Mouse (Mus musculus): ENCODE data around the gene Ppcs. TPM values are rescaled to one million over a fixed set of nuclear protein-coding genes. Genes with fewer than 3 reads are reported as not detected.
A peak's percentile ranks its signal among the peaks of the same experiment; 100 is the strongest.

Gene Ppcs
- polyA plus RNA-seq, 1 experiment from 2014 or later, result 24.5 TPM

DNA sequence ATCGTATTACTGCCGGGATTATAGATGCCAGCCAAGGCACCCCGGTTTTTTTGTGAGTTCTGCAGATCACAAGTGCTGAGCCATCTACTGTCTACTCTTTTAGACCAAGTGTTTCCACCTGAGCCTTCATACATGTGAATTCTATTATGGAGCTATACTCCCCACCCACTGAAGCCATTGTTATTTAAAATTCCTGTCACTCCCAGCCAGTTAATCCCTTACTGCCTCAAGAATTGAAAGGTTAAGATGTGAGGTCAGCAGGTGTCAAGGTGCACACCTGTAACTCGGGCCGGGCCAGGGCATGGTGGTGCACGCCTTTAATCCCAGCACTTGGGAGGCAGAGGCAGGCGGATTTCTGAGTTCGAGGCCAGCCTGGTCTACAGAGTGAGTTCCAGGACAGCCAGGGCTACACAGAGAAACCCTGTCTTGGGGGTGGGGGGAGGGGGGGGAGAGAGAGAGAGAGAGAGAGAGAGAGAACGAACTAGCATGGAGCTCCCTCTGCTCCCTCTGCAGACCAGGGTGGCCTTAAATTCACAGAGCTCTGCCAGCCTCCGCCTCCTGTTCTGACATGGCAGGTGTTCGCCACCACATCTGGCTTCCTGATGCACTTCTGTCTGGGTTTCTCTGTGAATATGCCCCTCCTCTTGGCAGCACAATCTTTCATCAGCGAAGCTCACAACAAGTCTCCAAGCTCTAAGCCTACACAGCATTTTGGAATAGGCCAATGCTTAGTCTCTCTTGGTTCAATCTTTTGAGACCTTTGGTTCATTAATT is 10.2 kb downstream of the Ppcs start:
- DNase-seq, result no peak
- H3K9ac ChIP-seq (replicated peaks; ENCODE audit: low read length), result no peak overlapping the region
- WGBS, result 80% methylated on average over 12 of the region's 12 CpGs
- no peaks in the 10 kb centered on the region for H3K9me3 ChIP-seq (ENCODE audit: control insufficient read depth, low read length)
- 0 out of 2 replicates have a peak, but pooled peaks cover 5% of the 10 kb centered on the region for H3K27me3 ChIP-seq (ENCODE audit: control insufficient read depth, insufficient read depth, low read length)
- no peak for ATAC-seq (ENCODE audit: low FRiP score, low TSS enrichment)
- no peak overlapping the region for H3K4me3 ChIP-seq (replicated peaks; ENCODE audit: low read depth, low read length)
- no peaks in the 10 kb centered on the region for H3K4me1 ChIP-seq (ENCODE audit: control insufficient read depth, insufficient read depth, low read length)
- no peaks in the 10 kb centered on the region for H3K36me3 ChIP-seq (ENCODE audit: control insufficient read depth, insufficient read depth, low read length)
- H3K4me2 ChIP-seq (ENCODE audit: low read length), result no peak overlapping the region
- H3K27ac ChIP-seq (replicated peaks; ENCODE audit: low read depth, low read length), result no peak overlapping the region

DNA sequence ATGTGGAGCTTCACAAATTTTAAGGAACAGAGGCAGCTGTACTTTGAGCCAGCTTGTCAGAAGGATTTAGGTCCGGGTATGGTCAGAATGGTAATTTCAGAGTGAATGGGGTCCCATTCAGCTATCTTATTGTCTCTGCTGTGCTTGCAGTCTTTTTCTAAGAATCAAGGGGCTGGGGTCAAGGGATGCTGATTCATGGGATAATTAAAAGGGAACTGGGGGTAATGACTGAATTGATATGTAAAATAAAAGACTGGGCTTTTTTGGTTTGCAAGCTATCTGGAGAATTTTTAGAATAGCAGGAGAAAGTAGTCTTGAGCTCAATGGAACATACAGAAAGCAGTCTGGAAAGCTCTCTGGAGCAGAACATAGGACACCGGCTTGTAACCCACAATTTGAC is 18.8 kb downstream of the Ppcs start:
- H3K4me3 ChIP-seq (replicated peaks; ENCODE audit: low read depth, low read length), result no peak overlapping the region
- ATAC-seq (ENCODE audit: low FRiP score, low TSS enrichment), result no peak
- 81% methylated on average over 2 of the region's 2 CpGs for WGBS

DNA sequence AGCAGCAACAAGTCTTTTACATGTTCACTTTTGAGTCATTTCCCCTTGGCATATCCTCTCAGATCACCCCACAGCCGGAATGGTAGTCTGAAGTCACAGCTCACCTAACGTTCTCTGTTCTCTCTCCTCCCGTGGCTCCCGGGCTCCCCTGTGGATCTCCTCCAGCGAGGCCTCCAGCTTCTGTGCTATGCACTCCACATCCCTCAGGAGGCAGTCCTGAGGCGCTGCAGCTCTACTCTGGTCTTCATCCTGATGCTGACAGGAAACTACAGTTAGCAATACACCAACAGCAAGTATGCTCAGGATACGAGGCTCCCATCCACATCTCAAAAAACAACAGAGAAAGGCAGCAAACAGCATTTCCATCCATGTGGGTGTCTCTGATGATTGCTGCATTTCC is 21.3 kb downstream of the Ppcs start:
- no peak overlapping the region for H3K4me3 ChIP-seq (replicated peaks; ENCODE audit: low read depth, low read length)
- ATAC-seq (ENCODE audit: low FRiP score, low TSS enrichment), result no peak
- no peak overlapping the region for H3K4me2 ChIP-seq (ENCODE audit: low read length)
- H3K36me3 ChIP-seq (ENCODE audit: control insufficient read depth, insufficient read depth, low read length), result peaks cover 28% of the 10 kb centered on the region
- no peaks in the 10 kb centered on the region for H3K27me3 ChIP-seq (ENCODE audit: control insufficient read depth, insufficient read depth, low read length)
- H3K9ac ChIP-seq (replicated peaks; ENCODE audit: low read length), result no peak overlapping the region
- H3K9me3 ChIP-seq (ENCODE audit: control insufficient read depth, low read length), result peaks cover 18% of the 10 kb centered on the region
- 60% methylated on average over 7 of the region's 7 CpGs for WGBS
- H3K4me1 ChIP-seq (ENCODE audit: control insufficient read depth, insufficient read depth, low read length), result no peaks in the 10 kb centered on the region
- DNase-seq, result no peak
- H3K27ac ChIP-seq (replicated peaks; ENCODE audit: low read depth, low read length), result no peak overlapping the region

More for the DNA sequence above, 18.8 kb downstream of the Ppcs start:
- no peak for DNase-seq
- Histone ChIP-seq H3K27ac (replicated peaks; ENCODE audit: low read depth, low read length) (no peak overlapping the region), H3K36me3 (ENCODE audit: control insufficient read depth, insufficient read depth, low read length) (peaks cover 26% of the 10 kb centered on the region), H3K9me3 (ENCODE audit: control insufficient read depth, low read length) (peaks cover 18% of the 10 kb centered on the region), H3K4me1 (ENCODE audit: control insufficient read depth, insufficient read depth, low read length) (no peaks in the 10 kb centered on the region), H3K4me2 (ENCODE audit: low read length) (no peak overlapping the region), H3K9ac (replicated peaks; ENCODE audit: low read length) (no peak overlapping the region), H3K27me3 (ENCODE audit: control insufficient read depth, insufficient read depth, low read length) (no peaks in the 10 kb centered on the region)

DNA sequence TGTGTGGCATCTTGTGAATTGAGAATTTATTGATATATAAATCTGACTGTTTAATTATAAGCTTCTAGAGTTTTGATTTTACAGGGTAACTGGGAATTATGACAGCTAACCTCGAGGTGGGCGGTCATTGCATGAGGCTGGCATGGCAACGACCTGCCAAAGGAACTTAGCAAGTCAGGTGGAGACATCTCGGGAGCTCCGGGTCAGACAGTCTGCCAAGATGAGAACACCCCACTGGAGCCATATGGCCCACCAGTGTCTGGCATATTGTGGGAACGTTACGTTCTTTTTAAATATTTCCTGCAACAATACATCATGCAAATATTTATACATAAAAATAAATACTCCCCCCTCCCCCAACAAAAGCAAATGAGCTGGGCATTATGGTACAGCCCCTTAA is 23.5 kb downstream of the Ppcs start:
- Histone ChIP-seq H3K4me1 (ENCODE audit: control insufficient read depth, insufficient read depth, low read length) (no peaks in the 10 kb centered on the region), H3K27me3 (ENCODE audit: control insufficient read depth, insufficient read depth, low read length) (no peaks in the 10 kb centered on the region), H3K9ac (replicated peaks; ENCODE audit: low read length) (no peak overlapping the region), H3K4me2 (ENCODE audit: low read length) (no peak overlapping the region), H3K9me3 (ENCODE audit: control insufficient read depth, low read length) (peaks cover 17% of the 10 kb centered on the region), H3K36me3 (ENCODE audit: control insufficient read depth, insufficient read depth, low read length) (peaks cover 25% of the 10 kb centered on the region), H3K27ac (replicated peaks; ENCODE audit: low read depth, low read length) (no peak overlapping the region), H3K4me3 (replicated peaks; ENCODE audit: low read depth, low read length) (no peak overlapping the region)
- WGBS, result 88% methylated on average over 7 of the region's 7 CpGs
- ATAC-seq (ENCODE audit: low FRiP score, low TSS enrichment), result no peak
- no peak for DNase-seq

DNA sequence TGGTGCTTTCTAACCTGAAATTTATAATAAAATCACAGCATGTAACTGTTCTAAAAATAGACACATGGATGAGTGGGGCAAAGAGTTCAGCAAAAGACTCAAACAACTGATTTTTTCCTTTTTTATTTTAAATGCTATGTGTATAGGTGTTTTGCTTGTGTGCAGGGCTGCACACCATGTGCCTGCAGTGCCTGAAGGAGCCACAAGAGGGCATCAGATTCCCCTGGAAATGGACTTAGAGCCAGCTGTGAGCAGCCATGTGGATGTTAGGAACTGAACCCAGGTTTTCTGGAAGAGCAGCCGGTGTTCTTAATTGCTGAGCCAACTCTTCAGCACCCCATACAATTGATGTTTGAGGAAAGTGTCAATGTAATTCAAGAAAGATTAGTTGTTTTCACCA is 31.9 kb downstream of the Ppcs start:
- H3K9ac ChIP-seq (replicated peaks; ENCODE audit: low read length), result no peak overlapping the region
- no peak for ATAC-seq (ENCODE audit: low FRiP score, low TSS enrichment)
- 88% methylated on average over 1 of the region's 1 CpGs for WGBS

DNA sequence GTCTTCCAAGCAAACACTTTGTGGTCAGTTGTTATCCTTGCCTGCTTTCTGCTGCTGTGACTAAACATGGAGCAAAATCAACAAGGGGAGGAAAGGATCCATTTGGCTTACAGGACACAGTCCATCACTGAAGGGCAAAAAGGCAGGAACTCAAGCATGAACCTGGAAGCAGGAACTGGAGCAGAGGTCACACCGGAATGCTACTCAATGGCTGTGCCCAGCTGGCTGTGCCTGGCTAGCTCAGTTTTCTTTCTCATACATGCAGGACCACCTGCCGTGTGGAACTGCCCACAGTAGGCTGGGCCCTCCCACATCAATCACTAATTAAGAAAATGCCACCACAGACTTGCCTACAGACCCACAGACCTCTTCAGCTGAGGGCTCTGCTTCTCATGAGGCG is 33.0 kb downstream of the Ppcs start:
- Histone ChIP-seq H3K4me2 (ENCODE audit: low read length) (no peak overlapping the region), H3K9ac (replicated peaks; ENCODE audit: low read length) (no peak overlapping the region), H3K9me3 (ENCODE audit: control insufficient read depth, low read length) (no peaks in the 10 kb centered on the region), H3K4me1 (ENCODE audit: control insufficient read depth, insufficient read depth, low read length) (no peaks in the 10 kb centered on the region), H3K27ac (replicated peaks; ENCODE audit: low read depth, low read length) (no peak overlapping the region), H3K27me3 (ENCODE audit: control insufficient read depth, insufficient read depth, low read length) (no peaks in the 10 kb centered on the region), H3K4me3 (replicated peaks; ENCODE audit: low read depth, low read length) (no peak overlapping the region), H3K36me3 (ENCODE audit: control insufficient read depth, insufficient read depth, low read length) (peaks cover 17% of the 10 kb centered on the region; the same call in 1 of the 2 replicates)
- ATAC-seq (ENCODE audit: low FRiP score, low TSS enrichment), result no peak
- no peak for DNase-seq
- 47% methylated on average over 3 of the region's 3 CpGs for WGBS

More for the DNA sequence above, 31.9 kb downstream of the Ppcs start:
- Histone ChIP-seq H3K36me3 (ENCODE audit: control insufficient read depth, insufficient read depth, low read length) (peaks cover 17% of the 10 kb centered on the region; the same call in 1 of the 2 replicates), H3K4me3 (replicated peaks; ENCODE audit: low read depth, low read length) (no peak overlapping the region), H3K4me1 (ENCODE audit: control insufficient read depth, insufficient read depth, low read length) (no peaks in the 10 kb centered on the region), H3K4me2 (ENCODE audit: low read length) (no peak overlapping the region), H3K27me3 (ENCODE audit: control insufficient read depth, insufficient read depth, low read length) (no peaks in the 10 kb centered on the region), H3K9me3 (ENCODE audit: control insufficient read depth, low read length) (no peaks in the 10 kb centered on the region), H3K27ac (replicated peaks; ENCODE audit: low read depth, low read length) (no peak overlapping the region)
- peak; percentile 47 for DNase-seq

DNA sequence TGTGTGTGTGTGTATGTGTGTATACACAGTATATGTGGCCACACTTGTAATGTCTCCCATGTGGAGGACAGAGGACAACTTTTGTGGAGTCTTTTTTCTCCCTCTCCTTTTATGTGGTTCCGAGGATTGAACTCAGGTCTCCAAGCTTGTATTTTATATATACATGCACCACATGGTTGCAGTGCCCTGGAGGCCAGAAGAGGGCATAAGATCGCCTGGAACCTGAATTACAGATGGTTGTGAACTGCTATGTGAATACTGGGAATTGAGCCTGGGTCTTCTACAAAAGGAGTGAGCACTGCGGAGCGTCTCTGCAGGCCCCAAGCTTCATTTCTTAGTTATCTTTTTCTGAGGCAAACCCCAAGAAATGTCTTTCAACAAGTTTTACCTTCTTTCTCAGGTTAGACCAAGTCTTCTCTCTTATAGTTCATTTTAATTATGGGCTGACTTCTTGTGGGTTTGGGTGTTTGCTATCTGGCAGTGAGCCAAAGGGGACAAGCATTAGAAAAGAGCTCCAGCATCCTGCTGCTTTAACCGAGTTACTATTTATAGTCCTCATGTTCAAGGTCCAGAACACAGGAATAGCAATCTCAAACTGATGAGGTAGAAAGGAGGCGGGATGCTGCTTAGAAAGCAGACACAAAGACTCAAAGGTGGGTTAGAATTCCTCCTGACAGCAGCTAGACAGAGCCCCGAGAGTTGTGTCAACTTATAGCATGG is 40.6 kb downstream of the Ppcs start:
- no peak overlapping the region for H3K27ac ChIP-seq (replicated peaks; ENCODE audit: low read depth, low read length)
- no peaks in the 10 kb centered on the region for H3K9me3 ChIP-seq (ENCODE audit: control insufficient read depth, low read length)
- no peak overlapping the region for H3K4me3 ChIP-seq (replicated peaks; ENCODE audit: low read depth, low read length)
- no peak overlapping the region for H3K4me2 ChIP-seq (ENCODE audit: low read length)
- H3K9ac ChIP-seq (replicated peaks; ENCODE audit: low read length), result no peak overlapping the region
- 80% methylated on average over 7 of the region's 7 CpGs for WGBS
- no peak for ATAC-seq (ENCODE audit: low FRiP score, low TSS enrichment)
- no peaks in the 10 kb centered on the region for H3K4me1 ChIP-seq (ENCODE audit: control insufficient read depth, insufficient read depth, low read length)
- no peaks in the 10 kb centered on the region for H3K36me3 ChIP-seq (ENCODE audit: control insufficient read depth, insufficient read depth, low read length)
- H3K27me3 ChIP-seq (ENCODE audit: control insufficient read depth, insufficient read depth, low read length), result no peaks in the 10 kb centered on the region
- DNase-seq, result no peak

DNA sequence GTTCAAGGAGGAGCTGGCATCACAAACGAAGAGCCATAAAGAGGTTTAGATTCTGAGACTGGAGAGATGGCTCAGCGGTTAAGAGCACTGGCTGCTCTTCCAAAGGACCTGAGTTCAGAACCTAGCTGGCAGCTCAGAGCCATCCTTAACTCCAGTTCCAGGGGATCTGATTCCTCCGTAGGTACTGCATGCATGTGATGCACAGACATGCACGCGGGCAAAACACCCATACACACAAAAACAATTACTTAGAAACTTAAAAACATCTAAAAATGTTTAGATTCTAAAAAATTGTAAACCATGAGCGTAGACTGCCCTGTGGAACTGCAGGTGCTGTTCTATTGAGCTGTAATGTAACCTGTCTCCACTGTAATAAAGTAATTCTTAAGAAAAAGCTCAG is 52.8 kb downstream of the Ppcs start:
- Histone ChIP-seq H3K9me3 (ENCODE audit: control insufficient read depth, low read length) (no peaks in the 10 kb centered on the region), H3K4me1 (ENCODE audit: control insufficient read depth, insufficient read depth, low read length) (no peaks in the 10 kb centered on the region), H3K9ac (replicated peaks; ENCODE audit: low read length) (no peak overlapping the region), H3K4me2 (ENCODE audit: low read length) (no peak overlapping the region), H3K4me3 (replicated peaks; ENCODE audit: low read depth, low read length) (no peak overlapping the region), H3K27ac (replicated peaks; ENCODE audit: low read depth, low read length) (no peak overlapping the region), H3K27me3 (ENCODE audit: control insufficient read depth, insufficient read depth, low read length) (no peaks in the 10 kb centered on the region), H3K36me3 (ENCODE audit: control insufficient read depth, insufficient read depth, low read length) (no peaks in the 10 kb centered on the region)
- ATAC-seq (ENCODE audit: low FRiP score, low TSS enrichment), result no peak
- DNase-seq, result no peak
- 91% methylated on average over 6 of the region's 6 CpGs for WGBS

Measured in midbrain, embryonic 14.5 days (tissue).